Mouse (Mus musculus) frontal cortex, postnatal 14 days (tissue): ENCODE measurements around the gene Dram1.

ENCODE experiments used
- DNase-seq, 2 experiments: peaks; one replicate each; pipeline ENCODE4 v3.0.0; 2022; ENCODE audit warnings: low spot score in 2 of 2

Gene Dram1

DNA sequence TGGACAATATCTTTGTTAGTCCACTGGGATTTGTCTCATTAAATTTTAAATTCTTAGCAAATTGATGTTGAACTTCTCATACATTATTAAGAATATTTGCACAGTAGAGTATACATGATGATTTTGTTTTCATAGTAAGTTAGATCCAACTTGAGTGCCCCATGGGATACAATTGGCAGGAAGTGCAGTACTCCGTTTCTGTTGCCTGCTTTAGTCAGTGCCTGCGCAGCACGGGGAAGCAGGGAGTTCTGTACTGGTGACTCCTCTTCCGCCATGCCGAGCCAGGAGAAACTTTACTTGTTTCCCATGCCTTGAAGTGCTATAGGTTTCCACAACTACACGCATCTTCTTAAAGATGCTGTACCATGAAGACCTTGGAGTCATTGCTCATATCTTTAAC lies 83.8 kb downstream of the Dram1 start:
- no peak for DNase-seq

DNA sequence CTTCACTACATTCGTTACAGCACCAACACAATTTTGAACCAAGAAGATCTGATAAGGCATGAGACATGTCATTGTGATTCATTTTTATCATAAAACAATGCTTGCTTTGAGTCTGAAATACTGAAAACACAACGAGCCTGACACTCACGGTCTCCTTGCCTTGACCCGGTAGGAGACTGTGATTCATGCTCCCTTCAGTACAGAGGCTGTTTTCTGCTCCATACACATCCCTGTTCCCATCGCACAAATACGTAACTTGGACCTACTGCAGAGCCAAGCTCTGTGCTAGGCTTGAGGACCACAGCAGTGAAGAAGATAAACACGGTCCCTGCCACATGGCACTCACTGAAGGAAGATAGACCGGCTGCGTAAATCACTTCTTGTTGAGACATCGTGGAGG lies 90.8 kb downstream of the Dram1 start:
- DNase-seq, result no peak

DNA sequence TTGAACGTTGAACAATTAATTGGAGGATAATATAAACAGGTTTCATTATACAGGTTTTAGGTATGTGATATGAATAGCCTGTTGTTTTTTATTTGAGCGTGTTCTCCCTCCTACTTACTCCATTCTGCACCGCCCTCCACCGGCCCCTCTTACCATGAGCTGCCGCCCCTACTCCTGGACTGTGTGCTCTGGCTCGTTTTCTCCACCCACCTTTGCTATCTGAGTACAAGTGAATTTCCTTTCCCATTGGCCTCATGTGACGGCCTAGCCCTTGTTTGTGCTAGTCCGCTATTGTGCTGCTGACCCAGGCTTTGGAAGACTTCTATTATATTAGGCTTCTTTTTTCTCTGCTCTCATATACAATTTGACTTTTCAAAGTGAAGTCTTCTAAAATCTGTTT lies 91.6 kb downstream of the Dram1 start:
- DNase-seq, result no peak

DNA sequence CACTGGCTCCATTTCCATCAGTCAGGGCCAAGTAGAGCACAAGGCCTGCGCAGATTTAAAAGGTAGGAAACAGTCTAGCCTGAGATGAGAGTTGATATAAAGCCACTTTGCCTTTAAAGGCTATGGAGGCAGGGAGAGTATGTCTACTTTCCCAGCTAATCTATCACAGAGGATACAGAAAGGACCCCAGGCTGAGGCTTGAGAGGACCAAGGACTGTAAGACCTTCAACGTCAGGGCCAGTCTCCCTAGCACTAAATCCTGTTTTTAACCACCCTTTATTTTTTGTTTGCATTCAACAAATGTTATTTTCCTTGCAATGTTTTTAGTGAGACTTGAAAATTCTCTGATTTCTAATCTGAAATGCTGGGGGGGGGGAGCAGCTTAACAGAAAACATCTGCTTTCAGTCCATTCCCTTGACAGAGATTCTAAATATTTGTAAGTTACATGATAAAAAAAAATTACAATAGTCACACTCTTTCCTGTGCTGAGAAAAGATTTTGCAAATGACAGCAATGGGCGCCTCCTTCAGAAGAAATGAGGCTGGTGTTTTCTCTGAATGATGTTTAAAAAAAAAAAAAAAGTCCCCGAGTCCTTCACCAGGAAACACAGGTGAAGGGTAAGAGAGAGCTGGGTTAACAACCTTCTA lies 94.4 kb downstream of the Dram1 start:
- no peak for DNase-seq

DNA sequence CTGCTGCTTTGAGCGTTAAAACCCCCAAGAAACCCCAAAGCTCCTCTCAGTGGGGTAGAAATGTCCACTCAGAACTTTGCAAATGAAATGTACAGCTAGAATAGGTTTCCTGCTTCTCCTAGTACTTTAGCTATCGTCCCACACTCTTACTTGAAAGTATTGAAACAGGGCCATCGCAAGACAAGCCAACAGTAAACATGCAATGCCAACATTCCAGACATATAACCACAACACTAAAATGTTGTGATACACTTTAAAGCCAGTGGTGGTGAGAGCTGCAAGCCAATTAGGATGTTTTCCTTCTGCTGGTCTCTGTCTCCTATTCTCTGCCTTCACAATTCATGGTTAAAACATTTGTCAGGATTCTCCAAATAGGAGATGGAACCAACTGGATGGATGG lies 97.2 kb downstream of the Dram1 start:
- DNase-seq, result no peak

DNA sequence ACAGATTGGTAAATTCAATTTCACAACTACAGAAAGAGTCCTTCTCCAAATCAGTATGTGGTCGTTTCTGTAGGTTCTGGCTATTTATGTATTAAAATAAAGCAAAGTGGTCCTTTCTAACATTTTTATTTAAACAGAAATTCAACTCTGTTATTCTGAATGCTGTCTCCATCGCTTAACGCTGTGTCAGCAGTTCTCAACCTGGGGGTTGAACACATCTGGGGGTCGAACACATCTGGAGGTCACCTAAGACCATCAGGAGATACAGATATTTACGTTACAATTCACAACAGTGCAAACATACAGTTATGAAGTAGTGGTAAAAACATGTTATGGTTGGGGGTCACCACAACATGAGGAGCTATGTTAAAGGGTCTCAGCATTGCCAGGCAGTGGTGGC lies 104.8 kb downstream of the Dram1 start:
- DNase-seq, result no peak
